Mouse (Mus musculus) right cerebral cortex, postnatal 25 days (tissue): ENCODE measurements around the gene Arl6ip4.

ENCODE experiments used
- DNase-seq: peaks from one replicate; pipeline ENCODE4 v3.0.0; 2022

The Arl6ip4 gene

DNA sequence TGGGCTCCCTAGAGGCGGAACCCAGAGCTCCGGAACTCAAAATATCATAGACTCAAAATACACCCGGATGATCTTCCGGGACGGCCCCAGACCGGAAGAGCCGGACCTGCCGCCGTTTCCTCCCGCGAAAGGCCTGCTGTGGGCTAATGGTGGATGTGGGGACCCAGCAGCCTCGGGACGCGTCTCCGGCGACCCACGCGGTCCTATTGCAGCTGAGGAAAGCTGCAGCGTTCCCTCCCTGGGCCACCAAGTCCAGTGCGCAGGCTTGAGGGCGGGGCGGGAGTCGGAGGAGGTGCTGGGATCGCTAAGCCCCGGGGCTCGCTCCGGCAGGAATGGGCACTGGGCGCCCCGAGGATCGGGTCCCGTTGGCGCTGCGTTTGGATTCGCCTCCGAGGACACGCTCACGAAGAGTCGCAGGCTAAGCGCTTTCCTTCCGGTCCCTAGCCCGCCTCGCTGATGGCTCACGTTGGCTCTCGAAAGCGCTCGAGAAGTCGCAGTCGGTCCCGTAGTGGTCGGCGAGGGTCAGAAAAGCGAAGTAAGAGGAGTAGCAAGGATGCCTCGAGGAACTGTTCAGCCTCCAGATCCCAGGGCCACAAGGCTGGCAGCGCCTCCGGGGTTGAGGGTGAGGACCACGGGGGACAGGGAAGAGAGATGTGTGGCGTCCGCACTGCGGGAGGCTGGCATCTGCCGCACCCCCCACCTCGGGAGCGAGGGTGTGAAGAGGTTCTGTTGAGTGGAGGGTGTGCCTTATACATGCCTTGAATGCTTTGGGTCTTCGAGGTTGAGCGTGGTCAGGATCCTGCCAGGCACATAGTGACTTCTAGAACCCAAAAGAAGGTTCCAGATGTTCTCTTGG lies at the start of gene Arl6ip4:
TSS of gene Arl6ip4 (plus strand) at position 100 of the 856 bp plus-strand sequence.
- DNase-seq: peak; percentile 75

GRCm38 (mm10) chr5:124069657-124070056 lies 46.2 kb upstream of the Arl6ip4 start:
- DNase-seq: no peak

DNA sequence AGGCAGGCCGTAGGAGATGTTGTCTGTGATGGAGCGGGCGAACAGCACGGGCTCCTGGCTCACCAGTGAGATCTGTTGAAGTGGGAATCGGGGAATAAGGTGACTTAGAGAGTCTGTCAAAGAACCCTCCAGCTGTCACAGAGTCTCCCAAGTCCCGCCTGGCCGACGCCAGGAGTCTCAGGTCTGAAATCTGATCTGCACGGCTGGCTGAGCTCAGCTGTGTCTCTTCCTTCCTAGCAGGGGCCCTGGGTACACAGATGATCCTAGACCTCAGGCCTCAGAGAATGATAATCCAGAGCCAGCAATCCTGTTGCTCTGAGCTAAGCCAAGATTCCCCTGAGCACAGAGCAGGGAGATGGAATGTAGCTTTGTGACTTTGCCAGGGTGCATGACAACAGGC lies 42.2 kb upstream of the Arl6ip4 start:
- no peak for DNase-seq

- no peak for DNase-seq
Observed at GRCm38 (mm10) chr5:124074845-124075307, 41.0 kb upstream of the Arl6ip4 start.

DNA sequence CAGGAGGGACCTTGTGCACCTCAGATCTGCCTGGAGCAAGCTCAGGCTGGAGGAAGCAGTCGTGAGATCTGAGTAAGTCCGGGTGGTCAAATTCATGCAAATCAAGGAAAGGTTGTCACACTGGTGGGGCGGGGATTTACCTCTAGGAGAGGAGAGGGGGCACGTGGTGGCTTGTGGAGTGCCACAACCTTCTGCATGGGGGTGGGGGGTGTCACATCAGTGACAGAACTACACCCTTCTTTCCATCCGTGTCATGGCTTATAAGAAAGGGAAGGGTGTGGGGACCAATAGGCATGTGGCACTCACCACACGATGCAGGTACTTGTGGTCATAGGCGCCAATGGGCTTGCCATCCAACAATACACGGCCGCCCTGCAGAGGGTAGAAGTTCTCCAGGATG lies 40.2 kb upstream of the Arl6ip4 start:
- no peak for DNase-seq

GRCm38 (mm10) chr5:124076559-124076958 lies 39.3 kb upstream of the Arl6ip4 start:
- no peak for DNase-seq

DNA sequence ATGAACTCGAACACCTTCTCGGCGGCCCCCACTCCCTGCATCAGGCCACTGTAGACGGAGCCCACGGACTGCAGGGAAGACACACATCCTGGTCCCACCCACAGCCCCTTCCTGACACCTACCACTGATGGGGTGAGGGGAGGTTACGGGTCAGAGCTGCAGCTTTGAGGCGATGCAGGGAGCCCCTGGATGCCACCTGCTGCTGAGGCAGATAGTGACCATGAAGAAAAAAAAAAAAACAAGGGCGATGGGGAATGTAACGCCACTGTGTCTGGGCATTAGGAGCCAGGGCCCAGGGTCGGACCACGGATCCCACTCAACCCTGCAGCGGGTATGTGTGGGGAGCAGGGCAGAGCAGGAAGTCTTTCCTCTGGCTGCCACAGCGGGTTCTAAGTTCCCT lies 38.6 kb upstream of the Arl6ip4 start:
- no peak for DNase-seq

- no peak for DNase-seq
Observed at GRCm38 (mm10) chr5:124077856-124078460, 37.9 kb upstream of the Arl6ip4 start.

GRCm38 (mm10) chr5:124078794-124079416 lies 37.0 kb upstream of the Arl6ip4 start:
- peak; percentile 64 for DNase-seq

- no peak for DNase-seq
Observed at GRCm38 (mm10) chr5:124079880-124080279, 36.0 kb upstream of the Arl6ip4 start.

- DNase-seq: no peak
Observed at GRCm38 (mm10) chr5:124082447-124082846, 33.4 kb upstream of the Arl6ip4 start.

DNA sequence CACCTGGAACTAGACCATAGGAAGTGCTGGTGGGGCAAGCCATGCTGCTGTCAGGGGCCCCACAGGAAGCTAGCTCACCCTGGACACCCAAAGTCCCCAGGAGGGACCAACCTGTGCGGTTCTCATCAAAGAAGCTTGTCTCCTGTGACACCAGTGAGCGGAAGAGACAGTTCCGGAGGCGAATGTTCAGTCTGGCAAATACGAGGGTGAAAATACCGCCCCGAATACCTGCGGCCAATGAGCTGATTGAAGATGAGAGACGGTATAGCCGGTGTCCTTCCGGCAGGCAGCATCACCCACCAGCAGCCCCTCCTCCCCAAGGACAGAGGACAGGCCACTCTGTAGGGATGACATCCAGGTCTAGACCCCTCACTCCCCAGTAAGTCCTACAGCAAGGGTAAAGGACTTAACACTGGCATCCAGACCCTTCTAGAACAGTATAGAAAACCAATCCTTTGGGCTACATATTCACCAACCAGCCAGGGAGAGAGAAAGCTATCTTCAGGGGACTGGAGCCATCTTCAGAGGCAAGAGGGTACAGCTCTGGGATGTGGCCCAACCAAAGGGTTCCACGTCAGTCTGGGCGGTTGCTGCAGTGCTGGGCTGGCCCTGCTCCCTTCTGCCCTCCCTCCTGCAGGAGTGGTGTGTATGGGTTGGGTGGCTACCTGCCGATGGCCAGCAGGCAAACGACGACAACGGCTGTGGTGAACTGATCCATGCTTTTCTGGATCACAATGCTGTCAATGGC lies 32.8 kb upstream of the Arl6ip4 start:
- DNase-seq: no peak

DNA sequence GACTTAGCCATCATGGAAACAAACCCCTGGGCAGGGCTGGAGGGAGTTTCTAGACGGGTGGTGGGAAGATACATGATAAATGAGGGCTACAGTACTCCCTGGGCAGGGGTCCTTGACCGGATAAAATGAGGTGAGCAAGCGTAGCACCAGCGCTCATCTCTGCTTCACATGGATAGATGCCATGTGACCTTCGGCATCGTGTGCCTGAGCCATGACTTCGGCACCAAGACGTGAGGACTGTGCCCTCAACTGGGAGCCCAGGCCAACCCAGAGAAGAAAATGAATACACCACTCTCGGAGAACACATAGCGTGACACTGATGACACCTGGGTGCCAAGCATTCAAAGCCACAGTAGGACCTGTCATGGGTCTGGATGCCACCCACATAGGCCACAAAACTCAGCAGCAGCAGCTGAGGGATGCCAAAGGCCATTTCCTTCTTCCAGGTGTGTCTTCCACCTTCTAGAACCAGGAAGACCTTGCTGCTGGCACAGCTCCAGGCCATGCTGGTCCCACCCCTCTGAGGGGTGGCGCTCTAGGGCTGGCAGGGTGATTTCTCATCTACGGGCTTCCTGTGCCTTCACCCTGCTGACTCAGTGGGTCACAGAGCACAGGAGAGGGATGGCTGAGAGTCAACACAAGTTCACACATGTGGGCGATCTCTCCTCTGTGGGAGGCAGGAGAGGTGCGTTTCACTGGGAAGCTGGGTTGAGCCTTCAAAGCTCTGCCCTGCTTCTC lies 31.9 kb upstream of the Arl6ip4 start:
- no peak for DNase-seq

GRCm38 (mm10) chr5:124084588-124085173 lies 31.2 kb upstream of the Arl6ip4 start:
- DNase-seq: peak; percentile 80

GRCm38 (mm10) chr5:124085513-124085912 lies 30.4 kb upstream of the Arl6ip4 start:
- DNase-seq: no peak

- DNase-seq: no peak
Observed at GRCm38 (mm10) chr5:124086876-124087275, 29.0 kb upstream of the Arl6ip4 start.

- no peak for DNase-seq
Observed at GRCm38 (mm10) chr5:124089868-124090267, 26.0 kb upstream of the Arl6ip4 start.

- no peak for DNase-seq
Observed at GRCm38 (mm10) chr5:124091951-124092406, 23.9 kb upstream of the Arl6ip4 start.

GRCm38 (mm10) chr5:124093120-124093794 lies 22.6 kb upstream of the Arl6ip4 start:
- peak; percentile 85 for DNase-seq

DNA sequence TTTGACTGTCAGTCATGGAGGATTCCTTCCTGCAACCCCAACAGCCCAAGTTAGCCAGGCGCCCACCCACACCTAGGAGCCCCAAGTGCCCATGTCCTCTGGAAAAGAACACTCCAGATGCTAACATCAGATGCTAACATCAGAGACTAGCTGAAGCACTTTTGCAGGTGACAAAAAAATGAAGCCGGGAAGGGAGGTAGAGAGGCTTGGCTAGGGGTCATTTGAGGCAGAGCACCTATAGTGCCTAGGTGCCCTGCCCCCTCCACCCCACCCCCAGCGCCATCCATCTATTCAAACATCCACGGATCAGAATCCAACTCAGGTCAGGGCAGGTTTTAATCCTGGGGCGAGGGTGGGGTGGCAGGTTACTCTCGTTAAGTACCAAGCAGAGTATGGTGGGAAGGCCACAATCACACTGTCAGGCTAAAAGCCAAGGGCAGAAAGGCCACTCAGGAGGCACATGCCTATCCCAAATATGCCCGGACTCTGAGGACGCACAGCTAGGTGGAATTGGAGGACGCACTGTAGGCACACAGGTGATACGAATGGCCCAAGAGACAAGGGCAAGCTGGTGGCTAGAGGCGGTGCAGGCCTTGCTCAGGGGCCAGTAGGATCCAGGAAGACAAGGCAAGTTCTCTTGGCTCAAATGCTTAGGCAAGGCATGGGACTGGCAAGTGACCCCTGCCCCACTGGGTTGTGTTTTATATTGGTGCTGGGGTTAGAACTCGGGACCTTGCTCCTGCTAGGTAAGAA lies 21.9 kb upstream of the Arl6ip4 start:
- no peak for DNase-seq
